Mouse (Mus musculus) heart, adult 18-20 months (tissue): ENCODE measurements around the gene Gm21834. TPM values are rescaled to one million over a fixed set of nuclear protein-coding genes. Genes with fewer than 3 reads are reported as not detected.

Experiments
- DNase-seq, 2 experiments: peaks; one replicate each; pipeline ENCODE4 v3.0.0; 2021 to 2022; ENCODE audit warnings: mixed read lengths in 1 of 2
- long read RNA-seq, 2 experiments: library from polyadenylated mRNA; stranded (forward); transcript quantifications; one replicate each; pipeline ENCODE4 v2.0.0; 2021
- total RNA-seq, 2 experiments: library from RNA; stranded (reverse); gene quantifications; 2 replicates each; pipeline ENCODE4 v1.2.3; 2021

The Gm21834 gene
- not detected for total RNA-seq
- long read RNA-seq, experiment 1: 0 reads
- long read RNA-seq, experiment 2: 0 reads

DNA sequence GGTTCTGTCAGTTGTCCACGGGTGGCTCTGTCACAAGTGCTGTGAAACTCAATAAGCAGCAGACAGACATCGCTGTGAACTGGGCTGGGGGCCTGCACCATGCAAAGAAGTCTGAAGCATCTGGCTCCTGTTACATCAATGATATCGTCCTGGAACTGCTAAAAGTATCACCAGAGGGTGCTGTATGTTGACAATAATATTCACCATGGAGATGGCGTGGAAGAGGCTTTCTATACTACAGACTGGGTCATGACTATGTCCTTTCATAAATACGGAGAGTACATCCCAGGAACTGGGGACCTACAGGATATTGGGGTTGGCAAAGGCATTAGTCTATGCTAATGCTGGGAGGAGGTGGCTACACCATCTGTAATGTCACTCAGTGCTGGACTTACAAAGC lies at the start of gene Gm21834:
TSS of gene Gm21834 (minus strand) at position 101 of the 400 bp plus-strand sequence.
- DNase-seq: no peak

DNA sequence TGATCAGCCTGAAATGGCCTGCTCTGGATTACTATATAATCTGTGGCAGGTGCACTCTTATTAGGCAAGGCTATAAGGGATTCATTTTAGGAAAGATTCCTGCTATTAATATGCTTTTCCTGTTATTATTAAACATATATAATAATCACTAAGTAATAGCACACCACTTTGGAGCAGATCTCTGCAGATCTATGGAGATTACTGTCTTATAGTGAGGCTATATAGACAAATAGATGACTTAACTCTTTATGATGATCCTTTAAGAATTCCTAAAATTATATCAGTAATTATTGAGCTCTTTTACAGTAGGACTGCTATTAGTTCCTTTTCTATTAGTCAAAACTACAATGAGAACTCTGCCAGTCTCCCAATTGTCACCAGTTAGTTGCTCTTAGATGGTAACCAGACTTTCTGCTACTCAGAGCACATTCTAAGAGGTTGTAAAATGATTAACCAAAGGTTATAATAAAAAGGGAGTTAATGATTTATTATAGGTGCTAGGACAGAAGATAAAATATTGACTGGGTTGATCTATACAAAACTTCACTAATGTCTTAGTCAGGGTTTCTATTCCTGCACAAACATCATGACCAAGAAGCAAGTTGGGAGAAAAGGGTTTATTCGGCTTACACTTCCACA lies 46.3 kb upstream of the Gm21834 start:
- no peak for DNase-seq

DNA sequence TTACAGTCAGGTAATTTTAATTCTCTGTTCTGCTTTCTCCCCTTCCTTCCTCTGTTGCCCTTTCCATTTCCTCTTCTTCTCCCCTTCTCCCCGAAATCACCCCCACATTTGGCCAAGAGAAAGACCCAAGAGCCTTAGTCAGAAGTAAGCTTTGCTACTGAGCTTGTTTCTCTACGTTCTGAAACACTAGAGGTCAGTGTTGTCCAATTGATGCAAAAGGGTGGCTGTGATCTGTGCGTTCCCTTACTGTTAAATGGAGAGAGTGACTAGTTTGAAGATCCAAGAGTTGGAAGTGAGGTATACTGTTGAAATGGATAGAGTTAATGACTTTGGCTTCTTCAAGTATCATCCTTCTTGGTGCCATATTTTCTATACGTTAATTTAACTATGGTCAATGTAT lies 28.9 kb upstream of the Gm21834 start:
- DNase-seq: no peak

DNA sequence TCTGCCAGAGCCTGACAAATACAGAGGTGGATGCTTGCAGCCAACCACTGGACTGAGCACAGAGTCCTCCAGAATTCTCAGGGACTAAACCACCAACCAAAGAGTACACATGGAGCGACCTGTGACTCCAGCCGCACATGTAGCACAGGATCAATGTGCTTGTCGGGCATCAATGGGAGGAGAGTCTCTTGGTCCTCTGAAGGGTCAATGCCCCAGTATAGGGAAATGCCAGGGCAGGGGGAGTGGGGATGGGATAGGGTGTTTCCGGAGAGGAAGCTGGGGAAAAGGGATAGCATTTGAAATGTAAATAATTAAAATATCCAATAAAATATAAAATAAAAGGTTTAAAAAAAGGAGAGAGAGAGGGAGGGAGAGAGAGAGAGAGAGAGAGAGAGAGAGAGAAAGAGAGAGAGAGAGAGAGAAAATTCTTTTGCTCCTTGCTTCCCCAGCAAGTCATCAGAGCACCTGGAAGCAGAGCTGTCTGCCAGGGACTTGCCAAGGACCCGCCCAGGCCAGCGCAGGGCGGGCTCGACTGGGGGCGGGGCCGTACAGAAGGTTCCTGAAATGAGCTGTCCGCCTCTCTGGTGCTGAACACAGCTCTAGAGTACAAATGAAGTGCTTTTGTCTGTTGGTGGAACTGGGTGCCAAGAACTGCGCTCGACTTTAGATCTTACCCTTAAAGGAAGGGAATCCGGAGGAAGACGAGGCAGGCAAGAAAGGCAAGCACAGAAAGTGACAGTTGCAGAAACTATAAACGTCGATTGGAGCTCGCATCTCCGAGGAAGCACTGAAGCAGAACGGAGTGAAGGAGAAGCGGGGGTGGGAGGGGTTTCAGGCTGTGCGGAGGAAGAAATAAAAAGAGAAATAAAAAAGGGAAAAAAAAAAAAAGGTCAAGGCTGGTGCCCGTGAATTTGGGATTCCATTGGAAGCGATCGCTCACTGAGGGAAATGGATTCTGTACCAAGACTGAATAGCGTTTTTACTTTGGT lies 26.9 kb upstream of the Gm21834 start, which contains the start of gene Cntnap5c:
TSS of gene Cntnap5c (plus strand) at position 949 of the 989 bp plus-strand sequence.
- no peak for DNase-seq

DNA sequence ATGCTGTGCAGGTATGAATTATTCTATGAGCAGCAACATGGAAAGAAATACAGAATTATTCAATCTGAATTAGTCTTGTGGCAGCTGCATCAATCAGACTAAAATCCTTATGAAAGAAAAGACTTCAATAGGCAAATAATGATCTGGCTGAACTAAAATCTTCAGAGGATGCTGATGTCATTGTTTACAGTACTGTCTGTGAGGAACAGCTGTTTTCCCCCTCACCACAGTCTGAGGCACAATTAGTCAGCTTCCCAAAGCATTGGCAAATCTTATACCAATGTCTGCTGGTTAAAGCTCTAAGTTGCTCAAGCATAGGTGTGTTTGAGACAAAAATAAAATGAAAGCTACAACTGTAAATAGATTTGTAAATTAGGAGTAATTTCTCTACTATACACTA lies 25.3 kb upstream of the Gm21834 start:
- DNase-seq: no peak

DNA sequence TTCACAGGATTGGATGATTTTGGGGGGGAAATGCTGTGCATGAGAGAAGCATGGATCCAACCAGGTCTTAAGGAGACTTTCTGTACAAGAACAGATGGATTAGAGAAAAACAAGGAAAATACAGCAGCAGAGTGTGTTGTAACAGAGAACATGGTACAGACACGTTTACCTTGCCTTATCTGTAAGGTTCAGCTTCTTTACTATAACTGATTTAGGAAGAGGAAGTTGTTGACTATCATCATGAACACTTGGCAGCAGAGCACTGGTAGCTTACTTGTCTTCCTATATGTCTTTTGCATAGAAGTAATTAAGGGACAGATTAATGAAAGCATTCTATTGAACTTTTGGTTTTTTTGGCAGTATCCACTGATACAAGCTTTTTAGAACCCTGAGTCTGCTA lies 16.0 kb upstream of the Gm21834 start:
- DNase-seq: no peak

DNA sequence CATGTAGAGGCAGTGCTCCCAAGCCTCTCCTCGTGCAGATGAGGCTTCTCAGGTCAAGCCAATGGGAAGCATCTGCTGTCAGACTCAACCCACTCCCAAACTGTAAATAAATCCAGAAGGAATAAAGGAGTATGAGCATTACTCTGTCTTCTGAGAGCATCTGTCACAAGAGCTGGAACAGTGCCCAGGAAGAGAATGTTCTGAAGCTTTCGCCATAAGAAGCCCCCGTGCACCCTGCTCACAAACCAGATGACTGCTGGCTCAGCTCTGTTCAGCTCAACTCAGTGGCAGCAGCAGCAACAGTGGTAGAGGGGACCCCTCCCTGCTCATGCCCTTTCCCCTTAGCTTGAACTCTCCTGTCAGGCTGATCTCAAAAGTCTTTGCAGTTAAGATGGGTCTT lies 47.2 kb downstream of the Gm21834 start:
- DNase-seq: no peak

Other genes with a start within 250 kb of the Gm21834 start
- not detected for gene Vmn2r120, start 196.7 kb downstream of the Gm21834 start, total RNA-seq
- gene Cntnap5c, start 27.4 kb upstream of the Gm21834 start, total RNA-seq: not detected